Mouse (Mus musculus) hindbrain, embryonic 14.5 days (tissue): Measurements from ENCODE around the gene Slc22a15. TPM values are rescaled to one million over a fixed set of nuclear protein-coding genes. Genes with fewer than 3 reads are reported as not detected.

Experiments used
- ATAC-seq: fragments of 200-750 bp; cut with Nextera tagmentation; 2 replicates; pipeline ENCODE4 v1.8.0; 2017; ENCODE audit warnings: moderate number of reproducible peaks, mild to moderate bottlenecking, moderate TSS enrichment, moderate library complexity; ENCODE audit not compliant: low FRiP score
- DNase-seq: peaks from one replicate; pipeline ENCODE4 v3.0.0-alpha.2; 2015; ENCODE audit warnings: low spot score
- H3K27ac ChIP-seq: fragments of 300-500 bp; sonication (generic); 2 replicates; pipeline ENCODE4 v1.5.1; 2014; ENCODE audit warnings: mild to moderate bottlenecking, moderate library complexity
- H3K27me3 ChIP-seq: fragments of 300-500 bp; sonication (generic); 2 replicates; pipeline ENCODE4 v1.6.1; 2014; ENCODE audit warnings: mild to moderate bottlenecking, low read length, mixed read lengths; ENCODE audit not compliant: control insufficient read depth, insufficient read depth
- H3K36me3 ChIP-seq: fragments of 300-500 bp; sonication (generic); replicated peaks from 2 replicates; pipeline ENCODE4 v1.6.1; 2014; ENCODE audit not compliant: control insufficient read depth, insufficient read depth
- H3K4me1 ChIP-seq: fragments of 300-500 bp; sonication (generic); replicated peaks from 2 replicates; pipeline ENCODE4 v1.6.1; 2014; ENCODE audit warnings: antibody characterized with exemption, low read length, mixed read lengths; ENCODE audit not compliant: control insufficient read depth, insufficient read depth
- H3K4me2 ChIP-seq: fragments of 300-500 bp; sonication (generic); replicated peaks from 2 replicates; pipeline ENCODE4 v1.6.1; 2014; ENCODE audit warnings: mild to moderate bottlenecking, moderate library complexity
- H3K4me3 ChIP-seq: fragments of 300-500 bp; sonication (generic); replicated peaks from 2 replicates; pipeline ENCODE4 v1.5.1; 2014; ENCODE audit warnings: mild to moderate bottlenecking, low read length
- H3K9ac ChIP-seq: fragments of 300-500 bp; sonication (generic); 2 replicates; pipeline ENCODE4 v1.6.1; 2014
- H3K9me3 ChIP-seq: fragments of 300-500 bp; sonication (generic); 2 replicates; pipeline ENCODE4 v1.6.1; 2016; ENCODE audit warnings: low read length; ENCODE audit not compliant: control insufficient read depth
- WGBS: fragments of 180-500 bp; shearing (Covaris S2); extraction: QIAGEN DNeasy Blood & Tissue Kit; methylation state at CpG from one replicate; pipeline ENCODE4 v1.1.7; 2014; 5-methylcytosine and 5-hydroxymethylcytosine counted together
- polyA plus RNA-seq: library from polyadenylated mRNA; unstranded; fragments of >200 nt; fragmentation: Nextera tagmentation; extraction: Ambion mirVana; gene quantifications from 2 replicates; pipeline ENCODE4 v1.2.1, GENCODE M21; 2014

Gene Slc22a15
- polyA plus RNA-seq, 1 experiment from 2014 or later = 6.4 TPM

- no peak overlapping the region for H3K4me2 ChIP-seq
- H3K27ac ChIP-seq = no peak overlapping the region
- peaks cover 14% of the 10 kb centered on the region; the same call in 1 of the 2 replicates for H3K4me1 ChIP-seq
- H3K9ac ChIP-seq = no peak overlapping the region
- no peak overlapping the region for H3K4me3 ChIP-seq
- no peaks in the 10 kb centered on the region for H3K9me3 ChIP-seq
- no peak for ATAC-seq
- WGBS = 68% methylated on average over 5 of the region's 5 CpGs
- DNase-seq = no peak
- H3K27me3 ChIP-seq = no peaks in the 10 kb centered on the region
- H3K36me3 ChIP-seq = no peaks in the 10 kb centered on the region; the same call in 1 of the 2 replicates
These were observed 21.2 kb downstream of the Slc22a15 start for GRCm38 (mm10) chr3:101903091-101903490.

GRCm38 (mm10) chr3:101902344-101902743, 21.9 kb downstream of the Slc22a15 start:
- no peak for DNase-seq
- Histone ChIP-seq H3K27me3 (no peaks in the 10 kb centered on the region), H3K9ac (no peak overlapping the region), H3K36me3 (no peaks in the 10 kb centered on the region), H3K27ac (no peak overlapping the region), H3K4me1 (peaks cover 21% of the 10 kb centered on the region; the same call in 1 of the 2 replicates), H3K9me3 (no peaks in the 10 kb centered on the region), H3K4me2 (no peak overlapping the region), H3K4me3 (no peak overlapping the region)
- ATAC-seq = no peak
- 67% methylated on average over 7 of the region's 7 CpGs for WGBS

- WGBS = 70% methylated on average over 15 of the region's 15 CpGs
- Histone ChIP-seq H3K4me2 (no peak overlapping the region), H3K27ac (peak overlapping the region; percentile 70), H3K4me1 (peaks cover 15% of the 10 kb centered on the region; the same call in 1 of the 2 replicates), H3K36me3 (no peaks in the 10 kb centered on the region), H3K9me3 (no peaks in the 10 kb centered on the region), H3K9ac (no peak overlapping the region), H3K27me3 (no peaks in the 10 kb centered on the region), H3K4me3 (no peak overlapping the region)
- no peak for DNase-seq
- no peak for ATAC-seq
These were observed 26.8 kb downstream of the Slc22a15 start for GRCm38 (mm10) chr3:101897377-101897974.

- no peaks in the 10 kb centered on the region for H3K27me3 ChIP-seq
- DNase-seq (peak; percentile 91), ATAC-seq (peak; percentile 68; the same call in 1 of the 2 replicates)
- no peaks in the 10 kb centered on the region for H3K36me3 ChIP-seq
- no peaks in the 10 kb centered on the region for H3K9me3 ChIP-seq
- H3K4me1 ChIP-seq = peaks cover 9% of the 10 kb centered on the region; the same call in 1 of the 2 replicates
- H3K4me3 ChIP-seq = no peak overlapping the region
- H3K9ac ChIP-seq = no peak overlapping the region
- 25% methylated on average over 9 of the region's 9 CpGs for WGBS
- peak overlapping the region; percentile 70; the same call in 1 of the 2 replicates for H3K27ac ChIP-seq
- no peak overlapping the region for H3K4me2 ChIP-seq
These were observed 27.4 kb downstream of the Slc22a15 start for GRCm38 (mm10) chr3:101896893-101897292.

GRCm38 (mm10) chr3:101895376-101895910, 28.8 kb downstream of the Slc22a15 start:
- Histone ChIP-seq H3K36me3 (no peaks in the 10 kb centered on the region), H3K27me3 (no peaks in the 10 kb centered on the region), H3K9me3 (no peaks in the 10 kb centered on the region), H3K9ac (no peak overlapping the region), H3K4me2 (no peak overlapping the region), H3K4me1 (peaks cover 8% of the 10 kb centered on the region; the same call in 1 of the 2 replicates), H3K4me3 (no peak overlapping the region), H3K27ac (no peak overlapping the region)
- WGBS = 80% methylated on average over 7 of the region's 7 CpGs
- no peak for DNase-seq
- ATAC-seq = no peak

GRCm38 (mm10) chr3:101885591-101885990, 38.7 kb downstream of the Slc22a15 start:
- H3K27me3 ChIP-seq = no peaks in the 10 kb centered on the region
- H3K4me3 ChIP-seq = no peak overlapping the region
- H3K4me1 ChIP-seq = peaks cover 5% of the 10 kb centered on the region; the same call in 1 of the 2 replicates
- H3K27ac ChIP-seq = peak overlapping the region; percentile 43; the same call in 1 of the 2 replicates
- no peak overlapping the region for H3K9ac ChIP-seq
- H3K9me3 ChIP-seq = no peaks in the 10 kb centered on the region
- H3K36me3 ChIP-seq = 0 out of 2 replicates have a peak, but pooled peaks cover 6% of the 10 kb centered on the region
- H3K4me2 ChIP-seq = no peak overlapping the region
- WGBS = 44% methylated on average over 3 of the region's 3 CpGs
- ATAC-seq = peak; percentile 72; the same call in 1 of the 2 replicates
- peak; percentile 50 for DNase-seq

GRCm38 (mm10) chr3:101885041-101885440, 39.2 kb downstream of the Slc22a15 start:
- no peaks in the 10 kb centered on the region for H3K9me3 ChIP-seq
- 45% methylated on average over 4 of the region's 4 CpGs for WGBS
- no peak for DNase-seq

GRCm38 (mm10) chr3:101883902-101884301, 40.4 kb downstream of the Slc22a15 start:
- ATAC-seq (no peak), DNase-seq (no peak)
- Histone ChIP-seq H3K9me3 (no peaks in the 10 kb centered on the region), H3K27ac (no peak overlapping the region), H3K4me2 (no peak overlapping the region), H3K9ac (no peak overlapping the region), H3K4me1 (peaks cover 5% of the 10 kb centered on the region; the same call in 1 of the 2 replicates), H3K36me3 (peaks cover 11% of the 10 kb centered on the region), H3K4me3 (no peak overlapping the region), H3K27me3 (no peaks in the 10 kb centered on the region)
- WGBS = 64% methylated on average over 3 of the region's 3 CpGs

More at GRCm38 (mm10) chr3:101885041-101885440, 39.2 kb downstream of the Slc22a15 start:
- Histone ChIP-seq H3K4me1 (peaks cover 5% of the 10 kb centered on the region; the same call in 1 of the 2 replicates), H3K9ac (no peak overlapping the region), H3K27me3 (no peaks in the 10 kb centered on the region), H3K36me3 (peaks cover 7% of the 10 kb centered on the region; the same call in 1 of the 2 replicates), H3K4me3 (no peak overlapping the region), H3K4me2 (no peak overlapping the region), H3K27ac (0 out of 2 replicates have a peak overlapping the region, but pooled peaks have one; percentile 43)
- ATAC-seq = peak; percentile 64; the same call in 1 of the 2 replicates

GRCm38 (mm10) chr3:101881721-101882120, 42.5 kb downstream of the Slc22a15 start:
- WGBS = 71% methylated on average over 9 of the region's 9 CpGs
- no peak for DNase-seq
- Histone ChIP-seq H3K9ac (no peak overlapping the region), H3K4me2 (no peak overlapping the region), H3K4me3 (no peak overlapping the region), H3K9me3 (no peaks in the 10 kb centered on the region), H3K36me3 (peaks cover 18% of the 10 kb centered on the region), H3K4me1 (peaks cover 5% of the 10 kb centered on the region; the same call in 1 of the 2 replicates), H3K27ac (no peak overlapping the region), H3K27me3 (no peaks in the 10 kb centered on the region)
- no peak for ATAC-seq
